Mouse (Mus musculus): ENCODE results near the gene Snx6. TPM values are rescaled to one million over a fixed set of nuclear protein-coding genes. Genes with fewer than 3 reads are reported as not detected.
"Not testable (repeated sequence)": the region's sequence is repeated elsewhere in the genome, so short reads cannot be mapped to it uniquely, and the experiment has no call there.

The Snx6 gene
- total and polyA plus RNA-seq, 2 experiments = 7.5 to 22.4 TPM

- WGBS = 77% methylated on average over 18 of the region's 18 CpGs
- H3K9ac ChIP-seq (ENCODE audit: low read depth, low read length) = no peak overlapping the region
- TF ChIP-seq POLR2A (IDR thresholded peaks at IDR 0.05; ENCODE audit: extremely low read depth, insufficient read depth, low read length) (no peak), CTCF (IDR thresholded peaks at IDR 0.05; ENCODE audit: low read depth, low read length) (no peak)
- H3K27ac ChIP-seq (replicated peaks; ENCODE audit: insufficient read depth, low read depth, low read length) = no peak overlapping the region
- H3K79me2 ChIP-seq (ENCODE audit: control insufficient read depth, insufficient read depth, low read length) = no peaks in the 10 kb centered on the region
- H3K4me1 ChIP-seq (ENCODE audit: control insufficient read depth, insufficient read depth, low read length) = peaks cover 4% of the 10 kb centered on the region; the same call in 1 of the 2 replicates
- DNase-seq (ENCODE audit: extremely low read depth, low read depth, low spot score) = no peak
- no peaks in the 10 kb centered on the region for H3K27me3 ChIP-seq (ENCODE audit: control insufficient read depth, insufficient read depth, low read length)
- H3K4me3 ChIP-seq (ENCODE audit: insufficient read depth, low read depth, low read length) = no peak overlapping the region
- no peaks in the 10 kb centered on the region for H3K36me3 ChIP-seq (ENCODE audit: control insufficient read depth, insufficient read depth, low read length)
Measured at GRCm38 (mm10) chr12:54835608-54836570, 40.4 kb upstream of the Snx6 start.

- H3K9ac ChIP-seq (ENCODE audit: low read depth, low read length) = no peak overlapping the region
- H3K27ac ChIP-seq (replicated peaks; ENCODE audit: insufficient read depth, low read depth, low read length) = no peak overlapping the region
- H3K36me3 ChIP-seq (ENCODE audit: control insufficient read depth, insufficient read depth, low read length) = no peaks in the 10 kb centered on the region
- H3K4me3 ChIP-seq (ENCODE audit: insufficient read depth, low read depth, low read length) = peak overlapping the region; percentile 48
- H3K27me3 ChIP-seq (ENCODE audit: control insufficient read depth, insufficient read depth, low read length) = no peaks in the 10 kb centered on the region
- TF ChIP-seq POLR2A (IDR thresholded peaks at IDR 0.05; ENCODE audit: extremely low read depth, insufficient read depth, low read length) (no peak), CTCF (IDR thresholded peaks at IDR 0.05; ENCODE audit: low read depth, low read length) (no peak)
- H3K4me1 ChIP-seq (ENCODE audit: control insufficient read depth, insufficient read depth, low read length) = peaks cover 4% of the 10 kb centered on the region; the same call in 1 of the 2 replicates
- no peaks in the 10 kb centered on the region for H3K79me2 ChIP-seq (ENCODE audit: control insufficient read depth, insufficient read depth, low read length)
- DNase-seq (ENCODE audit: extremely low read depth, low read depth, low spot score) = peak; percentile 19
- WGBS = 14% methylated on average over 11 of the region's 11 CpGs
Measured at GRCm38 (mm10) chr12:54834925-54835447, 39.5 kb upstream of the Snx6 start.

- 78% methylated on average over 9 of the region's 9 CpGs for WGBS
- no peaks in the 10 kb centered on the region for H3K27me3 ChIP-seq (ENCODE audit: control insufficient read depth, insufficient read depth, low read length)
- H3K36me3 ChIP-seq (ENCODE audit: control insufficient read depth, insufficient read depth, low read length) = no peaks in the 10 kb centered on the region
- no peak overlapping the region for H3K9ac ChIP-seq (ENCODE audit: low read depth, low read length)
- TF ChIP-seq POLR2A (IDR thresholded peaks at IDR 0.05; ENCODE audit: extremely low read depth, insufficient read depth, low read length) (no peak), CTCF (IDR thresholded peaks at IDR 0.05; ENCODE audit: low read depth, low read length) (no peak)
- H3K27ac ChIP-seq (replicated peaks; ENCODE audit: insufficient read depth, low read depth, low read length) = no peak overlapping the region
- DNase-seq (ENCODE audit: extremely low read depth, low read depth, low spot score) = no peak
- peaks cover 4% of the 10 kb centered on the region; the same call in 1 of the 2 replicates for H3K4me1 ChIP-seq (ENCODE audit: control insufficient read depth, insufficient read depth, low read length)
- H3K4me3 ChIP-seq (ENCODE audit: insufficient read depth, low read depth, low read length) = no peak overlapping the region
- no peaks in the 10 kb centered on the region for H3K79me2 ChIP-seq (ENCODE audit: control insufficient read depth, insufficient read depth, low read length)
Measured at GRCm38 (mm10) chr12:54833856-54834399, 38.4 kb upstream of the Snx6 start.

GRCm38 (mm10) chr12:54831927-54832326 is 36.4 kb upstream of the Snx6 start:
- H3K27ac ChIP-seq (replicated peaks; ENCODE audit: insufficient read depth, low read depth, low read length); H3K9ac ChIP-seq (ENCODE audit: low read depth, low read length); H3K27me3 ChIP-seq (ENCODE audit: control insufficient read depth, insufficient read depth, low read length); DNase-seq (ENCODE audit: extremely low read depth, low read depth, low spot score); H3K4me1 ChIP-seq (ENCODE audit: control insufficient read depth, insufficient read depth, low read length); H3K36me3 ChIP-seq (ENCODE audit: control insufficient read depth, insufficient read depth, low read length); H3K79me2 ChIP-seq (ENCODE audit: control insufficient read depth, insufficient read depth, low read length); H3K4me3 ChIP-seq (ENCODE audit: insufficient read depth, low read depth, low read length): not testable (repeated sequence)
- WGBS = 83% methylated on average over 1 of the region's 1 CpGs

- Histone ChIP-seq H3K27me3 (ENCODE audit: control insufficient read depth, insufficient read depth, low read length) (no peaks in the 10 kb centered on the region), H3K4me1 (ENCODE audit: control insufficient read depth, insufficient read depth, low read length) (peaks cover 4% of the 10 kb centered on the region; the same call in 1 of the 2 replicates), H3K9ac (ENCODE audit: low read depth, low read length) (no peak overlapping the region), H3K36me3 (ENCODE audit: control insufficient read depth, insufficient read depth, low read length) (no peaks in the 10 kb centered on the region), H3K4me3 (ENCODE audit: insufficient read depth, low read depth, low read length) (no peak overlapping the region), H3K79me2 (ENCODE audit: control insufficient read depth, insufficient read depth, low read length) (no peaks in the 10 kb centered on the region), H3K27ac (replicated peaks; ENCODE audit: insufficient read depth, low read depth, low read length) (no peak overlapping the region)
- TF ChIP-seq CTCF (IDR thresholded peaks at IDR 0.05; ENCODE audit: low read depth, low read length) (peak; percentile 90), POLR2A (IDR thresholded peaks at IDR 0.05; ENCODE audit: extremely low read depth, insufficient read depth, low read length) (no peak)
- 12% methylated on average over 6 of the region's 6 CpGs for WGBS
- DNase-seq (ENCODE audit: extremely low read depth, low read depth, low spot score) = peak; percentile 60
Measured at GRCm38 (mm10) chr12:54830574-54830973, 35.1 kb upstream of the Snx6 start.

Data from liver, adult 2 months (tissue).